Mouse (Mus musculus): Measurements from ENCODE around the gene Gif.

The Gif gene

DNA sequence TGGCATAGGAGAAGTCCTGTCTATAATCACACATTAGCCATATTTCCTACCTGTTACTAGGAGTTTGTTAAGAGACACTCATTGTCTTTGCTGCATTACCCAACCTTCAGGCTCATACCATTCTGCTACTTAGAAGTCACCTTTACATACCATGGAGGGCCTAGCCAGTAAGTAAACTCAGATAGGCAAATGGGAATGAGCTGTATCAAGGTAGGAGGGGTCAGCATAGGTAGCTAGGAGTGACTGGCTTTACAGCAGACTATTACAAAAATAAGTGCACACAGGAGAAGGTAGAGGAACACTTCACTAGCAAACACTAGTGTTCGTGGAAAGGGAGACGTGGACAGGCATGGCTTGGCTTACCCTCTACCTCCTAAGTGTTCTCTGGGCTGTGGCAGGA is at the start of gene Gif:
TSS of gene Gif (plus strand) at position 257 of the 400 bp plus-strand sequence.
- DNase-seq = no peak

DNA sequence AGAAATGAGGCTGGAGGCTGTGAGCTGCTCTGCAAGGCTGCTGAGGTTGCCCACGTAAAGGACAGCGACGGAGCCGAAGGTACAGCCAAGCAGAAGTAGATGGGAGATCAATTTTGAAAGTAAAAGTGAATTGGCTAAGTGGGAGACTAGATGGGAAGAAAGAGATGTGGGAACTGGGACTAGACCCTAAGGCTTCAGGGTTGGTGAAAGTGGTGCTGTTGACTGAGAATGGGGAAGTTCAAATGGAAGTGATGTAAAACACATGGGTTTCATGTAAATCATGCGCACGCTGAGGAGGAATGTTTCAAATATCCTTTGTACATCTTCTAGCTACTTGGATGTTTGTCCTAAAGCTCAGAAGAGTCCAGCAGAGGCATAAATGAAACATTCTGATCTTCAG is 49.0 kb upstream of the Gif start:
- DNase-seq = no peak

DNA sequence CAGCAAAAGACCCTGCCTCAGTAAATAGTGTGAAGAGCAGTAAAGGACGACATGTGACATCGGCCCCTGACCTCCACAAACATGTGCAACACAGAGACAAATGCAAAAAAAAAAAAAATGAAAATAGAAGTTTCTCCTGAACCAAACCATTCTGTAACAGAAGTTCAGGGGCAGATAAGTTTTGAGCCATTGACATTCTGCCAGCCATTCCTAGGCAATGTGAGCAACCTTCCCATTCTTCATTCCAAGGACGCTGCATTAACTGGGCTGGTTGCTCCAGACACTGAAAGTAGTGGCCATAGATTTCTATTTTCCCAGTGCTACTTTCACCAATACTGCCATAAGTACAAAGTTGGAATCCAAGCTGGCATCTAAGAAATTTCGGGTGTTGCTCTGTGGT is 34.9 kb upstream of the Gif start:
- no peak for DNase-seq

DNA sequence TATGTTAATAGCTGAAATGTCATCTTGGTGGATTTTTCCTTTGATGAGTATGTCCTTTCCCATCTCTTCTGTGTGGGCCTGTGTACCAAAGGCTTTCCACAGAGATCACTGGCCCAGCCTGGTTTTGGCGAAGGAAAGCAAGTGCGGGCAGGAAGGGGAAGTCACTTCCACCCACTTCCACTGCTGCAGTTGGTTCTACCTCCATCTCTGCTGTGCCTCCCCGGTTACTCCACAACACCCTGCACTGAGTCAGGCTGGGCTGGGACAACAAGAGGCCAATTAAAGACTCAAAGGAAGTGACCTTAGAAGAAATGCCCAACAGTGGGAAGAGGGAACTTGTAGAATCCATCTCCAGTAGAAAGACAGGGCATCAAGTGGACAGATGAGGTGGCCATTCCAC is 27.3 kb upstream of the Gif start:
- no peak for DNase-seq

DNA sequence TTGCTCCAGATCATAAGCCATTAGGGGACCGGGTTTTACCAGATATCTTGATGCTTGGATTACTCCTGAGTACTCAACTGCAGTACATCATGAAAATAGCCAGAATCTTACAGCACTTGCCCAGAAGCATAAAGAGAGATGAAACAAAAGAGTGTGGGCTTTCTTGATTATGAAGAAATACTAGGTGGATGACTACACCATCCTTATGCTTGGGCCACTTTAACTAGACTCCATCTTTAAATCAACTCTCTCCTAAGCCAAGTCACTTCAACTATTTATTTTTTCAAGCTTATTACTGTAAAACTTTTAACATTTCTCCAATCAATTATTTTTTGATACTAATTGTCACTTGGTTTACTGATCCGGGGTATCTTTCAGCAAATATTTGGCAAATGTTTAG is 23.5 kb upstream of the Gif start:
- DNase-seq = no peak

DNA sequence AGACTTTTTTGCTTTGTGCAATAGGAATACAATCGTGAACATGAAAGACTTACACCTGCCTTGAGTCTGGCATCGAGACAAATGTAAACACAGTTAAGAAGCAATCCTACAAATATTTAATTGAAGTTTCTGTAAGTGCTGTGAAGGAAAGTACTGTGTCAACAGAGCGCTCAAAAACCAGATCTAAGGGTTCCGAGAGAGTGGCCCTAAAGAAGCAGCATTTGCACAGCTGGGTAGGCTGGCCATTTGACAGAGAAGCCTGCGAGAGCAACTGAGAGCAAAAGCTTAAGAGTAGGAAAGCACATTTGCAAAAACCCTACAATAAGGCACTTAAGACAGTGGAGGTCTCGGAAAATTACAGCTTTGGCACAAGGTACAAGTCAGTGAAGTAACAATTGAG is 23.1 kb upstream of the Gif start:
- peak; percentile 21 to 70 for DNase-seq

DNA sequence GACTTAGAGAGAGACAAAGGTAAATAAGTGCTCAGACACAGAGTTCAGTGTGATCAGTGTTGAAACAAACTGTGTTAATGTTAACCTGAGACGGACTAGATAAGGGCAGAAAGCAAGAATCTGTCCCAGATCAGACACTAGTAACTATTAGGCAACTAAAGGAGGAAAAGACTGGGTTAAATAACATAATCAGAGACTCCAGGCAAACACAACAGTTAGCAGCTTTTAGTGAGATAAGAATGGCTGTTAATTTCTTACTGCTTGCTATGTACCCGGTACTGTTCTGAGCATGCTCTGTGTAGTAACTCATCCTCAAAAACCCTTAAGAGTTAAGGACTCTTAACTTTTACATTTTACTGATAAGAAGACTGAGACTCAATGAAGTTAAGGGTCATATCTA is 21.4 kb upstream of the Gif start:
- no peak for DNase-seq

DNA sequence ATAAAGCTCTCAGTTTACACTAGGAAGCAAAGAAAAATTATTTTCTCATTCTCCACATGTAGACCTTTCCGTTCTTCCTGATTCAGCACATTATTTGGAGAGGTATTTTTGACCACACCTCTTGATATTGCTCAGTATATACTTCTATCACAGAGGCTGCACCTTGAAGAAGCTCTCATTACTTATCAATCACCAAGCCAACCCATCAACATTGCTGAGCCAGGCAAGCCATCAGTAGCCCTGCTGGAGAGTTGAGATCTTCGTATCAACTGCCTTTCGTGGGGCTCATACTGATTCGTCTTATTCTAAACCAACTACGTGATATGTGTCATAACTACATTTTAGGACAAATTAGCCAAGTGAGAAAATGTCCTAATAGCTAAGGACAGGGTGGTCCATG is 20.1 kb upstream of the Gif start:
- DNase-seq = no peak

DNA sequence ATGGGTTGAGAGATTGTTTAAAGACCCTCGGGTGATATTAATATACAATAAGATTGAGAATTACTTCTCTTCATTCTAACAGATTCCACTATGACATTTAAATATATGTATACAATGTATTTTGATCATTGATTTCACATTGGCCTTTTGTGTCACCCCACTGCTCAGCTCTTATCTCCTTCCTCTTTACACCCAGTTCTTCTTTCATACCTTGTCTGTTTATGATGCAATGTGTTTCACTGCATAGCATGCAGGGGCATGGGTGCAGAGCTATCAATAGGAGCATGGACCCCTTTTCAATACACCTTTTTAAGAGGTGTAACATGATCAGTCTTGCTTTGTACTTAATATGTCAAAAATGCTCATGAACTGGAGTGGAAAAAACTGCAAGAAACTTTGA is 17.1 kb upstream of the Gif start:
- no peak for DNase-seq

DNA sequence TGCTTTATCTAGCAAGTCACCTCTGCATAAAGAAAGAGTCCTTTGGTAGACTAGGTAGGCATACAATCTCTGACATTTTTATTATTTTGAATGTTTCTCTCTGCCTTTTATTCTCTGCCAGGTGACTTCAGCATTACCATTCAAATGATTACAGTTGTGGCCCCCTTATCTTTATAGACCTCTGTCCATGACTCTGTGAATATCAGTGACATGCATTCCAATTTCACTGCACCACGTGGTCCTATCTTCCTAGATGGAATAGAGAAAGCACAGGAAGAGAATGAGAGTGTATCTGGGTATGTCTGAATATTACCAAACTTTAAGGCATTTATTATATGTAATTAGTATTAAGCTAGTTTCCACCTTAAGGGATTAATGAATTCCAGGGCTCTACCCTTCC is 10.9 kb upstream of the Gif start:
- no peak for DNase-seq

DNA sequence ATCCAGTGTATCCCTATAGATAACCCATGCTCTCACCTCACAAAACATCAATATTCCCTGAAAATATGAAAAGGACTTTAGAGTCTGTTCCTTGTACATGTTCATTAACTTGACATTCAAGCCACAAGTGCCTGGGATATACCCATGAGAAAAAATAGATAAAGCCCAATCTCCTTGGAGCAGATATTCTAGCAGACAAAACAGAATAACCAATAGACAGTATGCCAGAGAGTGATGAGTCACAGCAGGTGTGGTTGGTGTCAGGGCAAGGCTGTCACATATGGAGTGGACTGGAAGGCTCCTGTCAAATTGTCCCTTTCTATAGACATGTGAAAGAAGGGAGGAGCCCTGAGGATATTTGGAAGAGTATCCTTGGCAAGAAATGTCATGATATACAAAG is 1.7 kb upstream of the Gif start:
- no peak for DNase-seq

DNA sequence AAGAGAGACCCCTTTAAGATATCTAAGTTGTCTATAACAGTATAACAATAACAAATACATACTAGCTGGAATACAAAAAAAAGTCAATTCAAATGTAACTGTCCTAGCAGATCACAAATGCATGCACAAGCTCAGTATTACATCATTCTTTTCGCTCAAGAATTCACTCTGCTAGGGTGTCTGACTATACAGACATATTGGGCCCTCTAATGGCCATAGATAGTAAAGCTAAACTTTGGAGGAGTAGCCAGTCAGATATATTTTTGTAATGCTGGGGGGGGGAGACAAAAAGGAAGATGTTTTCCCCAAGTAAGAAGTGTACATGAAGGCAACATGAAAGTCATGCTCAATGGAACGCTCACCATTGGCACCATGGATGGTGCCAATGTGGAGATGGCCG is 17.7 kb downstream of the Gif start:
- no peak for DNase-seq

DNA sequence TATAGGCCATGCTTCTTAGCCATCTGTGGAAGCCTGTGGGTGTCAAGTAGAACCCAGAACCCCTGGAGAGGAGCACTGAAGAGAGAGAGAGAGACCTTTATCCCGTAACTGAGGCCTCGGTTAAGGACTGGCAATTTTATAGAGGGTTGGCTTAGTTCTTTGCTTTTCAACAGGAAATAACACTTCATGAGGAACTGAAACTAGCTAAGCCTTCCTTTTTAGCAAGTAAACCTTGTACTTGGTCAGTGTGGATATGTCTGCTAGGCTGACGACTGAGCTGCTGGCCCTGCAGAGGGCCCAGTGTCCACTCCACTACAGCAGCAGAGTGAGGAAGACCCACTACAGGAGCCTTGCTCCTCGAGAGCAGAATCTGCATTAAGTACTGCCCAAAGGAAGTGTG is 19.1 kb downstream of the Gif start:
- DNase-seq = no peak

DNA sequence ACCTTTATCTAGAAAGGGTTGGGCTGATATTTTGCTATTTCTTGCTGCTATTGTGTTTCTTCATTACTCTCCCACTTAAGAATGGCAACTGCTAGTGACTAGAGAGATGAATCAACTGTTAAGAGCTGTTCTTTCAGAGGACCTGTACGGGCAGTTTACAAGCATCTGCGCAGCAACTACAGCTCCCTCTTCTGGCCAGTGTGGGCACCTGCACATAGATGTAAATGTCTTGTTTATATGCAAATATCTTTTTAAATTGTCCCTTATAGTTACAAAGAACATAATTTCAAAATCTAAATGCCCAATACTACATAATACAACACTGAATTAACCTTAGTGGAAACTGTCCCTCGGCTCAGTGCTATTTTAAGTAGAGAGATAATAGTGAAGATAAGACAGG is 20.8 kb downstream of the Gif start:
- DNase-seq = peak in 1 of 2 experiments; percentile 40

DNA sequence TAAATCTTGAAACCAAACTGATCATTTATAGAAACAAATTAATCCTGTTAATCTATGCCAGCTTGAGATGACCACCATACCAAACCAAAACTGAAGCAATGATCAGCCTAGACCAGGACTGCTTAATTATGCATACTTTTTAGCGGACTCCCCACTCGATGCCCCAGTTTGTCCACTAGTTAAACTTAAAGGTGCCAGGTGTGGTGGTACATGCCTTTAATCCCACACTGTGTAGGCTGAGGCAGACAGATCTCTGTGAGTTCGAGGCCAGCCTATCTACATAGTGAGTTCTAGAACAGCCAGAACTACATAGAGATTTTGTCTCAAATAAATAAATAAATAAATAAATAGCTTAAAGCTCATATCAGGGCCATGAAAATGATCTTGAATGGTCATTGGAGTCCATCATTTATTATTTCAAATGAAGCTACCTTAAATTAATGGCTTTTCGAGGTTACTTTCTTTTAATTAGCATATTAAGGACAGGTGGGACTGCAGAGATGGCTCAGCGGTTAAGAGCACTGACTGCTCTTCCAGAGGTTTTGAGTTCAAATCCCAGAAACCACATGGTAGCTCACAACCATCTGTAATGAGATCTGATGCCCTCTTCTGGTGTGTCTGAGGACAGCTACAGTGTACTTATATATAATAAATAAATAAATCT is 22.0 kb downstream of the Gif start:
- no peak for DNase-seq

DNA sequence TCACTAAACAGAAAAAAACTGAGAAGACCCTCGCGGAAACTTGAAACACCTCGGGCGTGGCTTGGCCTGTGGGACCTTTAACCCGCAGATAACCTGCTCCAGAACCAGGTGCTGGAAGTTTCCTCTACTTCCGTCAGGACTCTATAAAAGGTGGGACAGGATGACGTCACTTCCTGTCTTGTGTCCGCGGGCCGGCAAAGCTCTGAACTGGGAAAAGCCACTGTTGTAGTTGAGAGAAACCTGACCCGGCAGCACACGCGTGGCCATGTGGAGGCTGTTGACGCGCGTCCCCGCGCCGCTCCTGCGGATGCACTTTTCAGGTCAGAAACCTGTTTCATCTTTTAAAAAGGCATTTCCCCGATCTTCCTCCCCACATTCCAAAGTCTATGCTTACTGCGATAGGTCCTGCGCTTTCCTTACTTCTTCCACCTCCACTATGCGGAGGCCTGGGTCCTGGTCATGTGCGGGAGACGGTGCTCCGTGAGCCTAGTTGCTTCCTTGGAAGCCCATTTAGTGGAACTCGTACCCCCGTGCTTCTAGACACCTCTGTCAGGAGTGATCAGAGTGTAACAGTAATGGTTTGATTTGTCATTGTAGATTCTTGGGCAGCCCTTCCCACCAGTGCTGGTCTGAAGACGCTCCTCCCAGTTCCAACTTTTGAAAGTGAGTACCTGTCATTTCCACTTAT is 23.0 kb downstream of the Gif start, which contains the start of gene Mrpl16:
TSS of gene Mrpl16 (plus strand) at position 187 of the 688 bp plus-strand sequence.
- peak; percentile 86 to 93 for DNase-seq

DNA sequence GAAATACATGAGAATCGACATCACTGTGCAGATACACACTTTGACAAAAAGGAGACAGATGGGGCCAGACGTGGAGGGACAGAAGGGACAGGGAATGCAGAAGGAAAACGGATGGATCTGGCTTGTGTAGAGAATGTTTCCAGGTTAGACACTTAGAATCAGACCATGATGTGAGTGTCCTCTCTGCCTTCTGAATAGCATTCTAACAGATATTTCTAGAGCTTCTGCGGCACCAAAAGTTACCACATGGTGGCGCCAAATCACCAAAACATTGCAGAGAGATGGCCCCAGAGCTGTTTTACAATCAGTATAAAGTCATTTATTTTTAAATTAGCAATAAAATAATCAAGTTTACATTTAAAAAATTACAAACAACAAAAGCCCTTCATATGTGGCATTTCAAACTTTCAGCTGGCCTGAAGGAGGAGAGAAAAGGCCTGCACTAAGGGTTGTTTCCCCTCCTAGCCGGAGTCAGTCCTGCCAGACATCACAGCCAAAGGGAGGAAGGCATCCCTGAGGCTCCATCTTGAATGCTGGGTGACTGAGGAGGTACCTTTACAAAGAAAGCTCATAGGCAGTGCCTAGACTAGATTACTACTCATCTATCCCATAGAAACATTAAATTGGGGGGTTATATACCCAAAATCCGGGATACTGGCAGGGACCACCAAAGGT is 30.0 kb downstream of the Gif start:
- peak; percentile 32 to 70 for DNase-seq

DNA sequence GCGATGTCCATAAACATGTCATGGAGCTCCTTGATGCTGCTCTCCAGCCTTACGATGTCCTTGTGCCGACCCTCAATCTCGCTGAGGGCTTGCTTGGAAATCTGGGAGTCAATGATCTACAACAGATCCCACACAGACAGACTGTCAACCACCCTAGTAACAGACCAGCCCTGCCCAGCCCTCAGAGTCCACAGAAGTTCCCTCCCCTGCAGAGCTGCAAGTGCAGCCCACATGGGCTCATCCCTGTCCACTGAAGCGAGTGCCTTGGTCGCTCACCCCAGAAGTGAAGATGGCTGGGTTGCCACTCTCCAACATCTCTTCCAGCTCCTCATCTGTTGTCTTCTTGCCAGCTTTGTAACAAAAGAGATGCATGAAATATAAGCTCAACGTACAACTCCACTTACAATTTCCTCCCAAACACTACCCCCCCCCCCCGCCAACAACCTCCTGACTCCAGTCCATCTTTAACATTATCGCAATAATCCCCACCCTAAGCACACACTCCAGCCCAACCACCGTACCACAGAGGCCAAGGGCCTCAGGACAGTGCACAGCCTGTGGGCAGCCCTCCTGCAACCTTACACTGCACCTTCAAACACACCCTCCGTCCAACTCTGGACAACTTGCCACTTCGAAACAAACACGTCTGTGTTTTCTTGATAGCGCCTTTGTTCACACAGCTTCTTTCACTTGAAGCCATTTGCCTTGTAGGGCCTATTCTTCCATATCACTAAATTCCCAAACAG is 38.2 kb downstream of the Gif start:
- DNase-seq = no peak

DNA sequence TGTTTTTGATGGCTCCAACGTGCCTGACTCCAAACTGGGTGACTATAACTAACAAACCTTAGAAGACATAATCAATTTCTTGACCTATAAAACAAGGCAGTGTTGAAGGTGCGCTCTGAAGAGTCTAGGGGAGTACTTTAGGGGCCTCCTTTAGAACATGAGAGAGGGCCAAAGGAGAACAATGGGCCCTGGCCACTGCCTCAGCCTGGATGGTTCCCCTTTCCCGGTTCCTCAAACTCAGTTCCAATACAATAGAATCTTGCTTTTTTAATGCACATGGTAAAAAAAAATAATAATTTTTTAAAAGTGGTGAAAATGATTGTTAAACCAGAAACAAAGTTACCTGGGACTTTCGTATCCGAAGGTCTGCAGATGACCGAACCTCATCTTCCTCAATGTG is 40.5 kb downstream of the Gif start:
- DNase-seq = no peak

DNA sequence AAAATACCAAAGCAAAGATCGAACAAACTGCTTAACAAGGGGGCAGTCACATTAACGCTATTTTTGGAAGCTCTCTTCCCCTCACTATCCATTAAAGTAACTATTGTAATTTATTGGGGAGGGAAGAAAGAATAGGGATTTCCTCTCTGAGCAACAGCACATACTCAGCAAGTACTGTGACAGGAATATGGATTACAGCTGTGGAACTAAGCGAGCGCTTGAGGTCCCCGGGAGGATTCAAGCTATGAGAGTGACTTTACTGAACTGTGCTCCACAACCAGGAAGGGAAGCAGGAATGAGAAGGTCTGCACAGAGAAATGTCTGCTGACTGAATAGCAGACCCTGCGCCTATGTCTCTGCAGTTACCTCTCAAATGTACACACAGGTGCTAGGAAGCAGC is 41.5 kb downstream of the Gif start:
- no peak for DNase-seq

DNA sequence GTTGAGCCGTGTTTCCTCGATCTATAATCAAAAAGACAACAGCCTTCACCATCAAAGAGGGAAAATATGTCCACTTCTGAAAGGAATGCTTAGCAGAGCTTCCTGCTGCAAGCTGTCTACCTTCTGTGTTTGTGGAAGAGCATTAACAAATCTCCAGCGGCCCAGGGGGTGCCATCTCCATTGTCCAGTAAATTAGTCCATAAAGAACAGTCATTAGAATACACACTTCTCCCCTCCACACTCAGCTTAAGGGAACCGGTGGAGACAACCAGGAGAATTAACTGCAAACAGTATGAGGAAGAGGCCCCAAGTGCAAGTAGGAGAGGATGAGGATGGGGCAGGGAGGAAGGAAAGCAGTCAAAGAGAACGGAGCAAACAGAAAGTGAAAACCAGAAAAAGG is 44.5 kb downstream of the Gif start:
- DNase-seq = no peak

DNA sequence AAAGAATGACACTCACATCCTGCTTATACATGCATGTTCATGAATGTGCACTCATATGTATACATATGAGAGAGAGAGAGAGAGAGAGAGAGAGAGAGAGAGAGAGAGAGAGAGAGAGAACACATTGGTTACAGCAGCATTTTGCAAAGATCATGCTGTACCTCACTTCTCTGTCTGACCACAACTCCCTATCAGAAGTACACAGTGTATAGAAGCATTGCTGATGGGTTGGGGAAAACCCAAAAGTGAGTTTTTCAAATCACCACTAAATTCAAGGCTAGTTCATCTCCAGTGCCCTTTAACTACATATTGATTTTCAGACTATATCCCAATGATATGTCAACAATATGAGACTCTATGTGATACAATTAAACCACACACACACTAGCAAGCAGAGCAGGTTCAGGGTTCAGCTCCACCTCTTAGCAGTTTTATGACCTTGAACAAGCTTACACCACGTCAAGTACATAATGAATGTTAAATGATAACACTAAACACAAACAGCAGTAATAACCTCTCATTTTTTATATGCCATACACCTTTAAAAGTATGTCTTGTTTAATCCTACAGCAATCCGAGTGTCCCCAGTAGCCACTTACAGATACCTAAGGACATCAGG is 46.5 kb downstream of the Gif start:
- no peak for DNase-seq

DNA sequence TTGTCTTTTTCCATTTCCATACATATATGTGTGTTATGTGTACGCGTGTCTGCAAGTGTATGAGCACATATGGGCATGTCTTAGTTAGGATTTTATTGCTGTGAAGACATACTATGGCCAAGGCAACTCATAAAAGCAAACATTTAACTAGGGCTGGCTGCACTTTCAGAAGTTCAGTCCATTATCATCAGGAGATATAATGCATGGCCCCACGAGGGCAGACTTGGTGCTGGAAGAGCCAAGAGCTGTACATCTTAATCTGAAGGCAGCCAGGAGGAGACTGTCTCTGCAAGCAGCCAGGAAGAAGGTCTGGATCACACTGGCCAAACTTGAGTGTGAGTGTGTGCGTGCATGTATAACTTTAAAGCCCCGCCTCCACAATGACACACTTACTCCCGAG is 47.1 kb downstream of the Gif start:
- DNase-seq = no peak

All from lung, postnatal 4 days (tissue).